Mouse (Mus musculus): Measurements from ENCODE around the gene Tmsb15l.

- TF ChIP-seq CTCF (IDR thresholded peaks at IDR 0.05; ENCODE audit: control insufficient read depth, insufficient read depth, insufficient read length) (no peak), MYOG (IDR thresholded peaks at IDR 0.05; ENCODE audit: control insufficient read depth, extremely low read depth, insufficient read length) (no peak), USF1 (IDR thresholded peaks at IDR 0.05; ENCODE audit: low read depth) (no peak), MAX (IDR thresholded peaks at IDR 0.05) (no peak)
Observed at GRCm38 (mm10) chrX:136925863-136926262, 50.8 kb downstream of the Tmsb15l start.

Measured in C2C12 (cell line).